Mouse (Mus musculus): Measurements from ENCODE around the gene Grin2a.

DNA sequence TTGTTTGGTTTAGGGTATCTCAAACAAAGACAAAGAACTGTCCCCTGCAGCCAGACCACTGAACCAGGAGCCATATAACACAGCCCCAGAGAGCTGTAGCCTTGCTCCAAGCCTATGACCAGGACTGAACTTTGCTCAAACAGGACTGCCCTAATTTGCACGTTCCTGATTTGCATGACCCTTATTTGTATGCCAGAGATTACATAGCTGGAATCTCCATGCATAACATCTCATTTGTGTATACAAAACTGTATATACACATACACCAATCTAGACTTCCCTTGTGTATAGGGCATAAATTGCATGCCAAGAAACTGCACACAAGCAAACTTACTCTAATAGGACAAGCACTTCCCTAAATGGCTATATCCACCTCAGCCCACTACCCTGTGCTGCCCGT, 428.1 kb downstream of the Grin2a start:
- TF ChIP-seq POLR2A (IDR thresholded peaks at IDR 0.05; ENCODE audit: low read depth, low read length) (no peak), CTCF (IDR thresholded peaks at IDR 0.05; ENCODE audit: extremely low read depth, insufficient read length, insufficient replicate concordance, low read depth, low read length) (no peak)

All from small intestine, adult 2 months (tissue).